Mouse (Mus musculus) brain, embryonic 14.5 days (tissue): ENCODE results near the gene Traf2.

ENCODE experiments used
- CTCF ChIP-seq: fragments of 200-500 bp; IDR thresholded peaks from 2 replicates; pipeline ENCODE4 v1.5.1; 2012; ENCODE audit warnings: inconsistent platforms, mild to moderate bottlenecking, moderate library complexity, borderline replicate concordance; ENCODE audit not compliant: insufficient read depth, insufficient read length; ENCODE audit errors: extremely low read depth
- POLR2A ChIP-seq: fragments of 200-500 bp; IDR thresholded peaks from 2 replicates; pipeline ENCODE4 v1.6.1; 2012; ENCODE audit warnings: mild to moderate bottlenecking, inconsistent platforms, borderline replicate concordance; ENCODE audit not compliant: poor library complexity, insufficient read depth, insufficient read length, severe bottlenecking; ENCODE audit errors: extremely low read depth

GRCm38 (mm10) chr2:25558774-25559173 is 12.0 kb upstream of the Traf2 start:
- TF ChIP-seq POLR2A, result no peak
- no peak for TF ChIP-seq CTCF
